Mouse (Mus musculus): Measurements from ENCODE around the gene Rfx8. TPM values are rescaled to one million over a fixed set of nuclear protein-coding genes. Genes with fewer than 3 reads are reported as not detected.
A peak's percentile ranks its signal among the peaks of the same experiment; 100 is the strongest.

Gene Rfx8
- polyA plus RNA-seq, 1 experiment = 0.14 TPM

- 11% methylated on average over 1 of the region's 1 CpGs for WGBS
- DNase-seq = peak; percentile 46
- TF ChIP-seq POLR2A (IDR thresholded peaks at IDR 0.05; ENCODE audit: borderline replicate concordance, extremely low read depth, low read depth, low read length) (no peak), CTCF (IDR thresholded peaks at IDR 0.05; ENCODE audit: insufficient read depth, low read length) (peak; percentile 34; the same call in 1 of the 2 replicates)
- Histone ChIP-seq H3K4me3 (replicated peaks; ENCODE audit: extremely low read depth, low read depth, low read length) (no peak overlapping the region), H3K4me1 (ENCODE audit: control insufficient read depth, insufficient read depth, low read length) (no peaks in the 10 kb centered on the region)
Measured at GRCm38 (mm10) chr1:39685841-39686240, 35.0 kb downstream of the Rfx8 start.

GRCm38 (mm10) chr1:39681638-39682037 is 39.2 kb downstream of the Rfx8 start:
- no peak for TF ChIP-seq POLR2A (IDR thresholded peaks at IDR 0.05; ENCODE audit: borderline replicate concordance, extremely low read depth, low read depth, low read length)
- TF ChIP-seq CTCF (IDR thresholded peaks at IDR 0.05; ENCODE audit: insufficient read depth, low read length) = no peak
- WGBS = 89% methylated on average over 5 of the region's 5 CpGs
- no peak for DNase-seq

GRCm38 (mm10) chr1:39680546-39680945 is 40.3 kb downstream of the Rfx8 start:
- Histone ChIP-seq H3K4me1 (ENCODE audit: control insufficient read depth, insufficient read depth, low read length) (no peaks in the 10 kb centered on the region), H3K4me3 (replicated peaks; ENCODE audit: extremely low read depth, low read depth, low read length) (no peak overlapping the region)
- WGBS = 78% methylated on average over 6 of the region's 6 CpGs
- no peak for DNase-seq
- TF ChIP-seq CTCF (IDR thresholded peaks at IDR 0.05; ENCODE audit: insufficient read depth, low read length) = peak; percentile 45; the same call in 1 of the 2 replicates
- TF ChIP-seq POLR2A (IDR thresholded peaks at IDR 0.05; ENCODE audit: borderline replicate concordance, extremely low read depth, low read depth, low read length) = no peak

More at GRCm38 (mm10) chr1:39681638-39682037, 39.2 kb downstream of the Rfx8 start:
- Histone ChIP-seq H3K4me3 (replicated peaks; ENCODE audit: extremely low read depth, low read depth, low read length) (no peak overlapping the region), H3K4me1 (ENCODE audit: control insufficient read depth, insufficient read depth, low read length) (no peaks in the 10 kb centered on the region)

- H3K4me1 ChIP-seq (ENCODE audit: control insufficient read depth, insufficient read depth, low read length) = no peaks in the 10 kb centered on the region
- TF ChIP-seq CTCF (IDR thresholded peaks at IDR 0.05; ENCODE audit: insufficient read depth, low read length) (no peak), POLR2A (IDR thresholded peaks at IDR 0.05; ENCODE audit: borderline replicate concordance, extremely low read depth, low read depth, low read length) (no peak)
- WGBS = 76% methylated on average over 8 of the region's 8 CpGs
- DNase-seq = no peak
- no peak overlapping the region for H3K4me3 ChIP-seq (replicated peaks; ENCODE audit: extremely low read depth, low read depth, low read length)
Measured at GRCm38 (mm10) chr1:39678883-39679282, 41.9 kb downstream of the Rfx8 start.

- no peak for TF ChIP-seq POLR2A (IDR thresholded peaks at IDR 0.05; ENCODE audit: borderline replicate concordance, extremely low read depth, low read depth, low read length)
- TF ChIP-seq CTCF (IDR thresholded peaks at IDR 0.05; ENCODE audit: insufficient read depth, low read length) = no peak
- H3K4me3 ChIP-seq (replicated peaks; ENCODE audit: extremely low read depth, low read depth, low read length) = no peak overlapping the region
- no peaks in the 10 kb centered on the region for H3K4me1 ChIP-seq (ENCODE audit: control insufficient read depth, insufficient read depth, low read length)
- no peak for DNase-seq
- 60% methylated on average over 5 of the region's 5 CpGs for WGBS
Measured at GRCm38 (mm10) chr1:39676221-39676876, 44.4 kb downstream of the Rfx8 start.

- H3K4me3 ChIP-seq (replicated peaks; ENCODE audit: extremely low read depth, low read depth, low read length) = no peak overlapping the region
Measured at GRCm38 (mm10) chr1:39672362-39673105, 48.3 kb downstream of the Rfx8 start.

GRCm38 (mm10) chr1:39670211-39670935 is 50.4 kb downstream of the Rfx8 start:
- DNase-seq = no peak
- Histone ChIP-seq H3K4me1 (ENCODE audit: control insufficient read depth, insufficient read depth, low read length) (no peaks in the 10 kb centered on the region), H3K4me3 (replicated peaks; ENCODE audit: extremely low read depth, low read depth, low read length) (no peak overlapping the region)
- TF ChIP-seq CTCF (IDR thresholded peaks at IDR 0.05; ENCODE audit: insufficient read depth, low read length) = no peak
- TF ChIP-seq POLR2A (IDR thresholded peaks at IDR 0.05; ENCODE audit: borderline replicate concordance, extremely low read depth, low read depth, low read length) = no peak
- 76% methylated on average over 17 of the region's 17 CpGs for WGBS

More at GRCm38 (mm10) chr1:39672362-39673105, 48.3 kb downstream of the Rfx8 start:
- 85% methylated on average over 9 of the region's 9 CpGs for WGBS
- no peak for DNase-seq
- no peaks in the 10 kb centered on the region for H3K4me1 ChIP-seq (ENCODE audit: control insufficient read depth, insufficient read depth, low read length)
- TF ChIP-seq CTCF (IDR thresholded peaks at IDR 0.05; ENCODE audit: insufficient read depth, low read length) (no peak), POLR2A (IDR thresholded peaks at IDR 0.05; ENCODE audit: borderline replicate concordance, extremely low read depth, low read depth, low read length) (no peak)

GRCm38 (mm10) chr1:39666751-39667252 is 54.0 kb downstream of the Rfx8 start:
- Histone ChIP-seq H3K4me1 (ENCODE audit: control insufficient read depth, insufficient read depth, low read length) (no peaks in the 10 kb centered on the region), H3K4me3 (replicated peaks; ENCODE audit: extremely low read depth, low read depth, low read length) (no peak overlapping the region)
- TF ChIP-seq POLR2A (IDR thresholded peaks at IDR 0.05; ENCODE audit: borderline replicate concordance, extremely low read depth, low read depth, low read length) (no peak), CTCF (IDR thresholded peaks at IDR 0.05; ENCODE audit: insufficient read depth, low read length) (no peak)
- no peak for DNase-seq
- WGBS = 87% methylated on average over 12 of the region's 12 CpGs

GRCm38 (mm10) chr1:39664039-39664625 is 56.7 kb downstream of the Rfx8 start:
- no peaks in the 10 kb centered on the region for H3K4me1 ChIP-seq (ENCODE audit: control insufficient read depth, insufficient read depth, low read length)
- 74% methylated on average over 7 of the region's 7 CpGs for WGBS
- DNase-seq = no peak
- H3K4me3 ChIP-seq (replicated peaks; ENCODE audit: extremely low read depth, low read depth, low read length) = no peak overlapping the region
- no peak for TF ChIP-seq CTCF (IDR thresholded peaks at IDR 0.05; ENCODE audit: insufficient read depth, low read length)
- TF ChIP-seq POLR2A (IDR thresholded peaks at IDR 0.05; ENCODE audit: borderline replicate concordance, extremely low read depth, low read depth, low read length) = no peak
